Mouse (Mus musculus) erythroblast, embryonic 14.5 days (primary cell): ENCODE measurements around the gene Dyx1c1. TPM values are rescaled to one million over a fixed set of nuclear protein-coding genes. Genes with fewer than 3 reads are reported as not detected.

Experiments used
- H3K27me3 ChIP-seq: 2 replicates; pipeline ENCODE4 v1.6.1; 2012; ENCODE audit warnings: inconsistent platforms; ENCODE audit not compliant: control insufficient read depth
- H3K36me3 ChIP-seq: 2 replicates; pipeline ENCODE4 v1.6.1; 2012; ENCODE audit warnings: mild to moderate bottlenecking, inconsistent platforms; ENCODE audit not compliant: control insufficient read depth
- H3K4me1 ChIP-seq: 2 replicates; pipeline ENCODE4 v1.6.1; 2012; ENCODE audit warnings: inconsistent platforms; ENCODE audit not compliant: control insufficient read depth
- H3K4me3 ChIP-seq: replicated peaks from 2 replicates; pipeline ENCODE3; 2012; ENCODE audit warnings: moderate library complexity, mild to moderate bottlenecking, inconsistent platforms
- H3K9me3 ChIP-seq: 2 replicates; pipeline ENCODE4 v1.6.1; 2012; ENCODE audit warnings: low read length, inconsistent platforms, mixed read lengths; ENCODE audit not compliant: control insufficient read depth
- GATA1 ChIP-seq: IDR thresholded peaks from 2 replicates; pipeline ENCODE4 v1.6.1; 2012; ENCODE audit warnings: low read length, inconsistent platforms, mixed read lengths
- TAL1 ChIP-seq: IDR thresholded peaks from 3 replicates; pipeline ENCODE4 v1.6.1; 2012; ENCODE audit warnings: low read length, inconsistent platforms, mixed read lengths
- polyA plus RNA-seq: library from polyadenylated mRNA; stranded (reverse); fragments of >175 nt; gene quantifications from 2 replicates; pipeline ENCODE4 v1.2.3, GENCODE M21; 2012

The Dyx1c1 gene
- polyA plus RNA-seq, 1 experiment, result not detected

DNA sequence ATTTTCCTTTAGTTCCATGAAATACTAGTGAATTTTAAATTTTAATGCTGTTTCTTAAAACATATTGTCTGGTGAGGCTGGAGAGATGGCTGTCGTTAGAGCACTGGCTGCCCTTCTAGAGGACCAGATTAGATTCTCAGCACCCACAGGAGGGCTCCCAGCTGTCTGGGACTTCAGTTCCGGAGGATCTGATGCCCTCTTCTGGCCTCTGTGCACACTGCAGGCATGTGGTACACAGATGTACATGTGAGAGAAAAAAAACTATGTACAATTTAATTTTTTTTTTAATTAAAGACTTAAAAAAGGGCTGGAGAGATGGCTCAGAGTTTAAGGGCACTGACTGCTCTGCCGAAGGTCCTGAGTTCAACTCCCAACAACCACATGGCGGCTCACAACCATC, 23.3 kb upstream of the Dyx1c1 start:
- no peaks in the 10 kb centered on the region for H3K36me3 ChIP-seq
- no peaks in the 10 kb centered on the region for H3K9me3 ChIP-seq
- TF ChIP-seq TAL1 (no peak), GATA1 (no peak)
- H3K4me1 ChIP-seq, result no peaks in the 10 kb centered on the region
- no peak overlapping the region for H3K4me3 ChIP-seq
- no peaks in the 10 kb centered on the region for H3K27me3 ChIP-seq

DNA sequence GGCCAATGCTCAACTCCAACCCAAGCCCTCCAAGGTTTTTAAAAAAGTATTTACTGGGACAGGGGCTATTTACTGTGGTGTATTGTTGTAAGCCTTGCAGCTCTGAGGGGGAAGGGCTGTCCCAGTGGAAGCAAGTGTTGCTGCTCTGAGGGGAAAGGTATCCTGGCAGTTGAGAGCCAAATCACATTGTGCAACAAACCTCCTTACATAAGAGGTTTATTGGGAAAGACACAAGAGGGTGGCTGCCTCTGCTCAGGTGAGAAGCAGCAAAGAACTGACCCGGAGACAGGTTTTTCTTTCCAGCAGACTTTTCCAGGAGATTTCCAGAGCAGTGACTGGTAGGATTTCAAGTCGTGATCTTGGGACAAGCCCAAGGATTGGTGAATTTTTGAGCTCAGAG, 22.3 kb upstream of the Dyx1c1 start:
- Histone ChIP-seq H3K36me3 (no peaks in the 10 kb centered on the region), H3K4me1 (no peaks in the 10 kb centered on the region), H3K27me3 (no peaks in the 10 kb centered on the region), H3K4me3 (no peak overlapping the region), H3K9me3 (no peaks in the 10 kb centered on the region)
- TF ChIP-seq GATA1 (no peak), TAL1 (no peak)

DNA sequence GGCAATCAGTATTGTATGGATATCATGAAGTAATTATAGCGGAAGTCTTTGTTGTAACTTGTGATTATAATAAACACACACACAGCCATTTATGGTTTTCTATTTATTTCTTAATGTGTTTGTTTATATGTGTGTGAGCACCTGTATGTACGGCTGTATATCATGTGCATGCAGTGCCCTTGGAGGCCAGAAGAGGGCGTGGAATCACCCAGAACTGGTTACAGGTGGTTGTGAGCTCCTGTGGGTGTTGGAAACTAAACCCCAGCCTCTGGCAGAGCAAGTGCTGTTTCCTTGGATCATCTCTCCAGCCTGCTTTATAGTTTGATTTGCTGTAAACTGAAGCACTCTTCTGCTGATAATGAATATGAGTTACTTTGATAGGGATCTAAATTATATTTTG, 15.2 kb upstream of the Dyx1c1 start:
- Histone ChIP-seq H3K4me1 (no peaks in the 10 kb centered on the region), H3K27me3 (no peaks in the 10 kb centered on the region), H3K4me3 (no peak overlapping the region), H3K9me3 (peaks cover 2% of the 10 kb centered on the region), H3K36me3 (no peaks in the 10 kb centered on the region)
- TF ChIP-seq TAL1, result no peak
- no peak for TF ChIP-seq GATA1

DNA sequence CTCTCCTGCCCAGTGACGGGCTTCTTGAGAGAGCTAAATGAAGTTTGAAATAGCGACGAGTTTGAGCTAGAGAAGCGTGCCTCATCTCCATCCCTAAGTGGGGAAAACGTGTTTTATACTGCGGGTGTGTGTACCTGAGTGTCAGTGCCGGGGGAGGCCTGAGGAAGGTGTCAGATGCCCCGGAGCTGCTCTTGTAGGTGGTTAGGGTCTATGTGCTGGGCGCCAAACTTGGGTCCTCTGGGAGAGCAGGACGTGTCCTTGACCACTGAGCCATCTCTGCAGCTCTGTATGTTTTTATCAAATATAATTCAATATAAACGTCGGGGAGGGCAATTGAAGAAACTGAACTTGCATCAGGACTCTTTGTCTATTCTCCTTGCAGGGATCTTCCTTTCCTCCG, 14.3 kb upstream of the Dyx1c1 start:
- TF ChIP-seq GATA1 (no peak), TAL1 (no peak)
- H3K4me3 ChIP-seq, result no peak overlapping the region
- no peaks in the 10 kb centered on the region for H3K4me1 ChIP-seq
- H3K9me3 ChIP-seq, result peaks cover 2% of the 10 kb centered on the region
- H3K36me3 ChIP-seq, result no peaks in the 10 kb centered on the region
- no peaks in the 10 kb centered on the region for H3K27me3 ChIP-seq

DNA sequence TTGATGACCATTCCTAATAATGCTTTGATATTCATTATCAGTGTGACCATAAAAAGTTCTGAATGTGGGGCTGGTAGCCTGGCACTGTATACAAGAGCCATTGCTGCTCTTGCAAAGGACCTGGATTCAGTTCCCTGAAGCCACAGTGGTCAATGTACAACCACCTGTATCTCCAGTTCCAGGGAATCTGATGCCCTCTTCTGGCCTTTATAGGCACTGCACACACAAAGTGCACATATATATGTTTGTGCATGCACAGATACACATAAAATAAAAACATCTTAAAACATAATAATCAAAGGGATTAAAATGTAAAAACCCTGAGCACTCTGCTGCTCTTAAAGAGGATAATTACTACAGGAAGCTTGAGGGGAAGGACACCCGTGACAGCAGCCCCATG, 11.6 kb upstream of the Dyx1c1 start:
- TF ChIP-seq GATA1 (no peak), TAL1 (no peak)
- H3K36me3 ChIP-seq, result no peaks in the 10 kb centered on the region
- no peaks in the 10 kb centered on the region for H3K4me1 ChIP-seq
- no peaks in the 10 kb centered on the region for H3K27me3 ChIP-seq
- peaks cover 2% of the 10 kb centered on the region for H3K9me3 ChIP-seq
- H3K4me3 ChIP-seq, result no peak overlapping the region

GRCm38 (mm10) chr9:72949572-72949971, 9.0 kb upstream of the Dyx1c1 start:
- Histone ChIP-seq H3K9me3 (peaks cover 2% of the 10 kb centered on the region), H3K4me1 (no peaks in the 10 kb centered on the region), H3K4me3 (no peak overlapping the region), H3K27me3 (no peaks in the 10 kb centered on the region), H3K36me3 (no peaks in the 10 kb centered on the region)
- TF ChIP-seq TAL1 (no peak), GATA1 (no peak)

DNA sequence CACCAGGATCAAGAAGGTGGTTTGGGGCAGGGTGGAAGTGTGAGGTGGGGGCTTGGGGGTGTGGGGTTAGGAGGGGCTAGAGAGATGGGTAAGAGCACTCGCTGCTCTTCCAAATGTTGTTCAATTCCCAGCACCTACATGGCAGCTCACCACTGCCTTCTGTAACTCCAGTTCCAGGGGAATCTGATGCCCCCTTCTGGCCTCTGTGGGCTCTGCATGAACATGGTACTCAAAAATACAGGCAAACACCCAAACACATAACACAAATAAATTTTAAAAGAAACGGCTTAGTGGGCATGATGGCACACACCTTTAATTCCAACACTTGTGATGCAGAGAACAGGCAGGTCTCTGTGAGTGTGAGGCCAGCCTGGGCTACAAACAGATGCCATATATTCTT, 3.8 kb upstream of the Dyx1c1 start:
- Histone ChIP-seq H3K36me3 (no peaks in the 10 kb centered on the region), H3K27me3 (no peaks in the 10 kb centered on the region), H3K4me3 (no peak overlapping the region), H3K4me1 (peaks cover 13% of the 10 kb centered on the region), H3K9me3 (no peaks in the 10 kb centered on the region)
- no peak for TF ChIP-seq GATA1
- no peak for TF ChIP-seq TAL1

GRCm38 (mm10) chr9:72955546-72955945, 3.0 kb upstream of the Dyx1c1 start:
- Histone ChIP-seq H3K4me1 (peaks cover 13% of the 10 kb centered on the region), H3K36me3 (no peaks in the 10 kb centered on the region), H3K9me3 (no peaks in the 10 kb centered on the region), H3K4me3 (no peak overlapping the region), H3K27me3 (no peaks in the 10 kb centered on the region)
- TF ChIP-seq TAL1, result no peak
- no peak for TF ChIP-seq GATA1

- H3K9me3 ChIP-seq, result no peaks in the 10 kb centered on the region
- H3K4me1 ChIP-seq, result peaks cover 16% of the 10 kb centered on the region
- no peak overlapping the region for H3K4me3 ChIP-seq
- H3K27me3 ChIP-seq, result no peaks in the 10 kb centered on the region
- no peaks in the 10 kb centered on the region for H3K36me3 ChIP-seq
- TF ChIP-seq GATA1 (no peak), TAL1 (no peak)
These were observed 2.8 kb downstream of the Dyx1c1 start for GRCm38 (mm10) chr9:72961346-72961745.

DNA sequence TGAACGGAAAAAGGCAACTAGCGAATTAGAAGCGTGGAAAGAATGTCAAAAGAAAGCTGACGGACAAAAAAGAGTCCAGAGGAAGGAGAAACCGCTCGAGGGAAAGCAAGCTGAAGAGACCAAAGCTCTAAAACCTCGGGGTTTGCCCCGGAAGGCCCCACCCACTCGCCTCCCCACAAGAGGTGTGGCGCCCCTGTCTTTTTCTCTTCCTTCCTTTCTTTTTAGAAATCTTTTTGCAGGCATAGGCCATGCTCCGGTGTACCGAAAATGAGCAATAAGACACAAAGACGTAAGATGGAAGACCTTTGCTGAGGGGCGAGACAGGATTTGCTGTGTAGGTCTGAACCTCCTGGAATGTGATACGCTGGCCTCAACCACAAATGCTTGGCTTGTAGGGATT, 3.4 kb downstream of the Dyx1c1 start:
- Histone ChIP-seq H3K36me3 (no peaks in the 10 kb centered on the region), H3K27me3 (no peaks in the 10 kb centered on the region), H3K4me3 (no peak overlapping the region), H3K9me3 (no peaks in the 10 kb centered on the region), H3K4me1 (peaks cover 16% of the 10 kb centered on the region)
- no peak for TF ChIP-seq GATA1
- no peak for TF ChIP-seq TAL1
